Mouse (Mus musculus): Measurements from ENCODE around the gene Ncbp3. TPM values are rescaled to one million over a fixed set of nuclear protein-coding genes. Genes with fewer than 3 reads are reported as not detected.

The Ncbp3 gene
- polyA plus RNA-seq, 1 experiment from 2014 or later, result 11.8 TPM

- Histone ChIP-seq H3K27me3 (replicated peaks; ENCODE audit: control insufficient read depth, insufficient read depth, low read length) (no peaks in the 10 kb centered on the region), H3K27ac (ENCODE audit: low read depth, low read length) (no peak overlapping the region), H3K9me3 (ENCODE audit: control insufficient read depth, low read length) (no peaks in the 10 kb centered on the region), H3K4me2 (no peak overlapping the region), H3K36me3 (ENCODE audit: control insufficient read depth, insufficient read depth, low read length) (peaks cover 3% of the 10 kb centered on the region; the same call in 1 of the 2 replicates), H3K4me1 (replicated peaks; ENCODE audit: control insufficient read depth, insufficient read depth, low read length) (no peaks in the 10 kb centered on the region), H3K9ac (ENCODE audit: low read depth, low read length) (no peak overlapping the region), H3K4me3 (ENCODE audit: low read depth, low read length) (no peak overlapping the region)
- WGBS, result 84% methylated on average over 6 of the region's 6 CpGs
- ATAC-seq (replicated peaks; ENCODE audit: low FRiP score), result no peak
- DNase-seq (ENCODE audit: low spot score), result no peak
Observed at GRCm38 (mm10) chr11:73126495-73126894, 78.9 kb downstream of the Ncbp3 start.

GRCm38 (mm10) chr11:73131020-73131419 lies 83.4 kb downstream of the Ncbp3 start:
- H3K9ac ChIP-seq (ENCODE audit: low read depth, low read length), result no peak overlapping the region
- H3K27me3 ChIP-seq (replicated peaks; ENCODE audit: control insufficient read depth, insufficient read depth, low read length), result no peaks in the 10 kb centered on the region
- ATAC-seq (replicated peaks; ENCODE audit: low FRiP score) (0 out of 2 replicates have a peak, but pooled peaks have one; percentile 39), DNase-seq (ENCODE audit: low spot score) (no peak)
- H3K9me3 ChIP-seq (ENCODE audit: control insufficient read depth, low read length), result no peaks in the 10 kb centered on the region
- WGBS, result 67% methylated on average over 7 of the region's 7 CpGs
- H3K4me3 ChIP-seq (ENCODE audit: low read depth, low read length), result no peak overlapping the region
- peaks cover 19% of the 10 kb centered on the region for H3K4me1 ChIP-seq (replicated peaks; ENCODE audit: control insufficient read depth, insufficient read depth, low read length)
- H3K27ac ChIP-seq (ENCODE audit: low read depth, low read length), result no peak overlapping the region
- H3K36me3 ChIP-seq (ENCODE audit: control insufficient read depth, insufficient read depth, low read length), result peaks cover 14% of the 10 kb centered on the region
- no peak overlapping the region for H3K4me2 ChIP-seq

DNA sequence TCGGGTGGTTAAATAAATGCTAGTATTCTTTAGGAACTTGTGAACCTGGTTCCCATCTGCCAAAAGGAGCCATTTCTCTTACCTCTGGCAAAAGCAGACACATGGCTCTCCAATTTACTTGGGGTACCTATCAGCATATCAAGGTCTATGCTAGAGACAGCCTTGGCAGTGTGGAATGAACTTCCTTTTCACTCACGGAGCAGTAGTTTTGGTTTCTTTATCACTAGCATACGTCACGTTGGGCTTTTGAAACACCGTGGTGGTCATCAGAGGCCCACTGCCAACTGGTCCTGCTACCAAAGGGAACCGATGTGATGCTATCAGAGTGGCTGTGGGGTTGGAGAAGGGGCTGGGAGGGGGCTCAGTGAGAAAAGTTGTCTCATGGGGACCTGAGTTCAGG lies 85.4 kb downstream of the Ncbp3 start:
- H3K9ac ChIP-seq (ENCODE audit: low read depth, low read length), result no peak overlapping the region; the same call in 1 of the 2 replicates
- peaks cover 31% of the 10 kb centered on the region for H3K4me1 ChIP-seq (replicated peaks; ENCODE audit: control insufficient read depth, insufficient read depth, low read length)
- no peaks in the 10 kb centered on the region for H3K9me3 ChIP-seq (ENCODE audit: control insufficient read depth, low read length)
- 69% methylated on average over 6 of the region's 6 CpGs for WGBS
- ATAC-seq (replicated peaks; ENCODE audit: low FRiP score) (no peak), DNase-seq (ENCODE audit: low spot score) (no peak)
- no peak overlapping the region for H3K4me2 ChIP-seq
- no peak overlapping the region for H3K4me3 ChIP-seq (ENCODE audit: low read depth, low read length)
- H3K27ac ChIP-seq (ENCODE audit: low read depth, low read length), result no peak overlapping the region
- H3K36me3 ChIP-seq (ENCODE audit: control insufficient read depth, insufficient read depth, low read length), result peaks cover 14% of the 10 kb centered on the region
- no peaks in the 10 kb centered on the region for H3K27me3 ChIP-seq (replicated peaks; ENCODE audit: control insufficient read depth, insufficient read depth, low read length)

GRCm38 (mm10) chr11:73134222-73134621 lies 86.6 kb downstream of the Ncbp3 start:
- H3K4me1 ChIP-seq (replicated peaks; ENCODE audit: control insufficient read depth, insufficient read depth, low read length), result peaks cover 31% of the 10 kb centered on the region

DNA sequence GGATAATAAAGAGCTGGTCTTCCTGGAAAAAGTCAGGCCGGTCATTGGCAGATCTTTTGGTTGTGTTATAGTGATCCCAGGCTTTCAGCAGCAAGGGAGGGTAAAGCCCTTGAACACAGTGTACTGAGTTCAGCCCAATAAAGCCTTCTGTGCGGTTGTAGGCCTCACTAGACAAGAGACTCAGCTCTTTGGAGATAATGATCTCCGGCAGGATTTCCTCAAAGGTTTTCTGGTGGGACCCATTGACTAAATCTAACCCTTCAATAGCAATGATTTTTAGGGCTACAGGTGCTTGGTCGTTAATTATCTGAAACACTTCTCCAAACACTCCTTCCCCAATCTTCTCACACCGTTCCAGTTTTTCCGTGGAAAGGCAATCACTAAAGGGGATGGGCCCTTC lies 89.0 kb downstream of the Ncbp3 start:
- Histone ChIP-seq H3K36me3 (ENCODE audit: control insufficient read depth, insufficient read depth, low read length) (peaks cover 11% of the 10 kb centered on the region), H3K27me3 (replicated peaks; ENCODE audit: control insufficient read depth, insufficient read depth, low read length) (no peaks in the 10 kb centered on the region), H3K4me2 (peak overlapping the region; percentile 80), H3K4me3 (ENCODE audit: low read depth, low read length) (peak overlapping the region; percentile 99), H3K4me1 (replicated peaks; ENCODE audit: control insufficient read depth, insufficient read depth, low read length) (peaks cover 31% of the 10 kb centered on the region), H3K9me3 (ENCODE audit: control insufficient read depth, low read length) (no peaks in the 10 kb centered on the region), H3K9ac (ENCODE audit: low read depth, low read length) (peak overlapping the region; percentile 95), H3K27ac (ENCODE audit: low read depth, low read length) (no peak overlapping the region)
- DNase-seq (ENCODE audit: low spot score) (no peak), ATAC-seq (replicated peaks; ENCODE audit: low FRiP score) (no peak)
- 59% methylated on average over 6 of the region's 6 CpGs for WGBS

More at GRCm38 (mm10) chr11:73134222-73134621, 86.6 kb downstream of the Ncbp3 start:
- ATAC-seq (replicated peaks; ENCODE audit: low FRiP score) (no peak), DNase-seq (ENCODE audit: low spot score) (no peak)
- peak overlapping the region; percentile 80 for H3K4me2 ChIP-seq
- H3K36me3 ChIP-seq (ENCODE audit: control insufficient read depth, insufficient read depth, low read length), result peaks cover 14% of the 10 kb centered on the region
- WGBS, result 89% methylated on average over 5 of the region's 5 CpGs
- H3K27ac ChIP-seq (ENCODE audit: low read depth, low read length), result no peak overlapping the region
- no peak overlapping the region for H3K9ac ChIP-seq (ENCODE audit: low read depth, low read length)
- peak overlapping the region; percentile 20; the same call in 1 of the 2 replicates for H3K4me3 ChIP-seq (ENCODE audit: low read depth, low read length)
- H3K9me3 ChIP-seq (ENCODE audit: control insufficient read depth, low read length), result no peaks in the 10 kb centered on the region
- H3K27me3 ChIP-seq (replicated peaks; ENCODE audit: control insufficient read depth, insufficient read depth, low read length), result no peaks in the 10 kb centered on the region

DNA sequence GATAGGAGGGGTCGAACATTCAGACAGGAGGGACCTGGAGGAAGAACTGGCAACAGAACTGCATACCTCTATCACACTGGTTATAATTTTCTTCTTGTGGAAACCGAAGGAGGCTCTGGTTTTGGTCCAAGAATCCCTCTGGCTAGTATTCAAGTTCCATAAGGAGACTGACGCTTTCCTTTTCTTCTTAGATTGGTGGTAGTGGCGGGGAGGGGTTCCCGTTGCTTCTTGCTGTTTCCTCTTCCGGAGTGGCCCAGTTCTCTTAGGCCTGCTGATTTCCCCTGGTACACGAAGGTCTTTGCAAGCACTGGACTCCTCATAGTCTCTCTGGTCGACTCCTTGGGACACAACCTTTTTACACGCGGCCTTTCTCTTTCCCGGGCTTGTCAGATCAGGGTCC lies 89.5 kb downstream of the Ncbp3 start:
- Histone ChIP-seq H3K36me3 (ENCODE audit: control insufficient read depth, insufficient read depth, low read length) (peaks cover 11% of the 10 kb centered on the region), H3K9ac (ENCODE audit: low read depth, low read length) (peak overlapping the region; percentile 95), H3K9me3 (ENCODE audit: control insufficient read depth, low read length) (no peaks in the 10 kb centered on the region), H3K27ac (ENCODE audit: low read depth, low read length) (peak overlapping the region; percentile 70), H3K4me1 (replicated peaks; ENCODE audit: control insufficient read depth, insufficient read depth, low read length) (peaks cover 31% of the 10 kb centered on the region), H3K4me2 (peak overlapping the region; percentile 80), H3K27me3 (replicated peaks; ENCODE audit: control insufficient read depth, insufficient read depth, low read length) (no peaks in the 10 kb centered on the region), H3K4me3 (ENCODE audit: low read depth, low read length) (peak overlapping the region; percentile 99)
- DNase-seq (ENCODE audit: low spot score), result no peak
- no peak for ATAC-seq (replicated peaks; ENCODE audit: low FRiP score)
- 27% methylated on average over 11 of the region's 11 CpGs for WGBS

DNA sequence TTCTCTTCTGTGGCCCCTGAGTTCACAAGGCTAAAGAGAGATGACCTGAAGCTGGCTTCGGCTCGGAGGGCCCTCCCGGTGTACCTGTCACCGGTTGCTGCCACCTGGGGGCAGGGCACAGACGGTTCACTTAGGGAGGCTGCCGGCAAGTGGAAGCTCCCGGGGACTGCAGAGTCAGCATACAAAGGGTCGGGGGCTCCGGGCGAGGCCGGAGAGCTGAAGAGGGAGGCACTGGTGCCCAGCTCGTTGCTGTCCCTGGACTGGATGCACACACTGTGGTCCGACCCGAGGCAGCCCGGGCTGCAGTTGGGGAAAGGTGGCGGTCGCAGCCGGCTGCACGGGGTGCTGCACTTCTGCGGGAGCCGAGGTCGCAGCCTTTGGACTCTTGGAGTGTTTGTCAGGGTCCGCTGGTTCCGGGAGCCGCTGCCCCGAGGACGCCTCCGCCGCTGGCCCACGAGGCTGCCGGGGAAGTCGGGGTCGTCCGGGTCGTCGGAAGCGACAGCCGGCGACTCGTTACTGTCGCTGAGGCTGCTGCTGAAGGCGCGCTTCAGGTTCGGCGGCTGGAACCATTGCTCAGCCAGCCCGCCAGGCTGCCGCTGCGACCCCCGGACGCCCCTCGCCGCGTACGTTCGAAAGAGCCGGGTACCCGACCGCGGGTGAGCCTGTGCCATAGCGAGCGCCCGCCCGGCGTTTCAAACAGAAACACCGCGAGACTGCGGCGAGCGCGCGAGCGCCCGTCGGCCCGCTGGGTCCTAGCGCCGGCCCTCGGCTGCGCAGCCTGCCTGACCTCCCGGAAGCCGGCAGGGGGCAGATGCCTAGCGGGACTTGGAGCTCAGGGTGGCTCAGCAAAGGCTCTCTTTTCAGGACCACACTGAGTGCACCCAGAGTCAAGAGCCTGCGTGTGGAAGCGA lies 90.3 kb downstream of the Ncbp3 start, which contains the start of gene Haspin:
Gene Haspin, minus strand, starts transcription at position 704 of the 911 bp plus-strand sequence.
- Histone ChIP-seq H3K9me3 (ENCODE audit: control insufficient read depth, low read length) (no peaks in the 10 kb centered on the region), H3K27me3 (replicated peaks; ENCODE audit: control insufficient read depth, insufficient read depth, low read length) (no peaks in the 10 kb centered on the region), H3K9ac (ENCODE audit: low read depth, low read length) (peak within 1 kb of the TSS; percentile 95), H3K4me2 (peak within 1 kb of the TSS; percentile 80), H3K4me1 (replicated peaks; ENCODE audit: control insufficient read depth, insufficient read depth, low read length) (peaks cover 31% of the 10 kb centered on the region), H3K36me3 (ENCODE audit: control insufficient read depth, insufficient read depth, low read length) (peaks cover 11% of the 10 kb centered on the region), H3K4me3 (ENCODE audit: low read depth, low read length) (peak within 1 kb of the TSS; percentile 99), H3K27ac (ENCODE audit: low read depth, low read length) (peak within 1 kb of the TSS; percentile 70)
- DNase-seq (ENCODE audit: low spot score), result peak; percentile 95
- WGBS, result under 1% methylated on average over 82 of the region's 84 CpGs
- ATAC-seq (replicated peaks; ENCODE audit: low FRiP score), result peak; percentile 94
